Mouse (Mus musculus): ENCODE data around the gene Gm867. TPM values are rescaled to one million over a fixed set of nuclear protein-coding genes. Genes with fewer than 3 reads are reported as not detected.

Gm867 gene
- total and polyA plus RNA-seq, 3 experiments: 0.08 to 1.6 TPM; not detected in 1

- Histone ChIP-seq H3K27me3 (ENCODE audit: control insufficient read depth in 1 of 2, insufficient read depth in 2 of 2, low read length in 2 of 2) (no peaks in the 10 kb centered on the region; a peak in 1 of 4 replicates), H3K27ac (ENCODE audit: control insufficient read depth, low read depth, low read length) (no peak overlapping the region), H3K79me2 (ENCODE audit: control insufficient read depth, insufficient read depth, low read length, poor library complexity) (no peaks in the 10 kb centered on the region), H3K4me3 (ENCODE audit: control insufficient read depth in 1 of 2, insufficient read depth in 1 of 2, low read depth in 2 of 2, low read length in 2 of 2) (no peak overlapping the region), H3K36me3 (ENCODE audit: control insufficient read depth in 1 of 2, insufficient read depth in 2 of 2, low read length in 2 of 2) (peaks cover 0 to 11% of the 10 kb centered on the region in 2 experiments; a peak in 2 of 4 replicates), H3K9ac (ENCODE audit: control insufficient read depth, low read depth, low read length, poor library complexity, severe bottlenecking) (no peak overlapping the region), H3K9me3 (replicated peaks; ENCODE audit: insufficient read depth, low read length) (no peaks in the 10 kb centered on the region), H3K4me1 (ENCODE audit: control insufficient read depth in 1 of 2, insufficient read depth in 2 of 2, low read length in 2 of 2) (peaks cover 0 to 20% of the 10 kb centered on the region in 2 experiments; a peak in 3 of 4 replicates)
- TF ChIP-seq KAT2A (conservative IDR thresholded peaks at IDR 0.05; ENCODE audit: low read depth, low read length) (no peak), SMC3 (IDR thresholded peaks at IDR 0.05; ENCODE audit: low read depth, low read length) (no peak), CHD2 (IDR thresholded peaks at IDR 0.05; ENCODE audit: low read length) (no peak), TCF12 (IDR thresholded peaks at IDR 0.05; ENCODE audit: low read depth, low read length) (no peak), GATA1 (IDR thresholded peaks at IDR 0.05; ENCODE audit: low read depth, low read length) (no peak), NELFE (IDR thresholded peaks at IDR 0.05; ENCODE audit: low read depth, low read length) (no peak), SIN3A (IDR thresholded peaks at IDR 0.05; ENCODE audit: low read length) (no peak), MEF2A (IDR thresholded peaks at IDR 0.05; ENCODE audit: extremely low read depth, insufficient replicate concordance, low read depth, low read length, poor library complexity, severe bottlenecking) (no peak), CHD1 (IDR thresholded peaks at IDR 0.05; ENCODE audit: low read depth, low read length) (no peak), HCFC1 (IDR thresholded peaks at IDR 0.05; ENCODE audit: low read depth, low read length) (no peak), BHLHE40 (IDR thresholded peaks at IDR 0.05; ENCODE audit: borderline replicate concordance, low read depth, low read length) (no peak), ZNF384 (IDR thresholded peaks at IDR 0.05; ENCODE audit: low read depth, low read length) (no peak), POLR2A (IDR thresholded peaks at IDR 0.05; ENCODE audit: control insufficient read depth in 1 of 2, insufficient read depth in 1 of 2, low read depth in 1 of 2, low read length in 2 of 2, poor library complexity in 1 of 2) (no peak), GABPA (IDR thresholded peaks at IDR 0.05; ENCODE audit: low read depth, low read length) (no peak), EP300 (IDR thresholded peaks at IDR 0.05; ENCODE audit: low read depth in 1 of 2, low read length in 2 of 2) (no peak)
- DNase-seq (ENCODE audit: low read depth, low spot score): no peak
Measured at GRCm38 (mm10) chr10:75945896-75946295, 5.4 kb upstream of the Gm867 start.

- H3K79me2 ChIP-seq (ENCODE audit: control insufficient read depth, insufficient read depth, low read length, poor library complexity): no peaks in the 10 kb centered on the region
- no peaks in the 10 kb centered on the region for H3K9me3 ChIP-seq (replicated peaks; ENCODE audit: insufficient read depth, low read length)
- no peaks in the 10 kb centered on the region; a peak in 1 of 4 replicates for H3K27me3 ChIP-seq (ENCODE audit: control insufficient read depth in 1 of 2, insufficient read depth in 2 of 2, low read length in 2 of 2)
- no peak for DNase-seq (ENCODE audit: low read depth, low spot score)
- H3K9ac ChIP-seq (ENCODE audit: control insufficient read depth, low read depth, low read length, poor library complexity, severe bottlenecking): no peak overlapping the region
- H3K4me1 ChIP-seq (ENCODE audit: control insufficient read depth in 1 of 2, insufficient read depth in 2 of 2, low read length in 2 of 2): peaks cover under 1 to 24% of the 10 kb centered on the region in 2 experiments; a peak in 3 of 4 replicates
- H3K27ac ChIP-seq (ENCODE audit: control insufficient read depth, low read depth, low read length): no peak overlapping the region
- peaks cover 0 to 12% of the 10 kb centered on the region in 2 experiments; a peak in 2 of 4 replicates for H3K36me3 ChIP-seq (ENCODE audit: control insufficient read depth in 1 of 2, insufficient read depth in 2 of 2, low read length in 2 of 2)
- no peak overlapping the region for H3K4me3 ChIP-seq (ENCODE audit: control insufficient read depth in 1 of 2, insufficient read depth in 1 of 2, low read depth in 2 of 2, low read length in 2 of 2)
- TF ChIP-seq MEF2A (IDR thresholded peaks at IDR 0.05; ENCODE audit: extremely low read depth, insufficient replicate concordance, low read depth, low read length, poor library complexity, severe bottlenecking): no peak
- TF ChIP-seq ZC3H11A (IDR thresholded peaks at IDR 0.05; ENCODE audit: low read depth, low read length): no peak
Measured at GRCm38 (mm10) chr10:75945213-75945612, 4.7 kb upstream of the Gm867 start.

Measured in MEL (cell line).